Mouse (Mus musculus) kidney, adult 11 months (tissue): Measurements from ENCODE around the gene Pcdh7.
"Not testable (repeated sequence)": the region's sequence is repeated elsewhere in the genome, so short reads cannot be mapped to it uniquely, and the experiment has no call there.

Experiments used
- DNase-seq: peaks from one replicate; pipeline ENCODE4 v3.0.0; 2022

Pcdh7 gene

DNA sequence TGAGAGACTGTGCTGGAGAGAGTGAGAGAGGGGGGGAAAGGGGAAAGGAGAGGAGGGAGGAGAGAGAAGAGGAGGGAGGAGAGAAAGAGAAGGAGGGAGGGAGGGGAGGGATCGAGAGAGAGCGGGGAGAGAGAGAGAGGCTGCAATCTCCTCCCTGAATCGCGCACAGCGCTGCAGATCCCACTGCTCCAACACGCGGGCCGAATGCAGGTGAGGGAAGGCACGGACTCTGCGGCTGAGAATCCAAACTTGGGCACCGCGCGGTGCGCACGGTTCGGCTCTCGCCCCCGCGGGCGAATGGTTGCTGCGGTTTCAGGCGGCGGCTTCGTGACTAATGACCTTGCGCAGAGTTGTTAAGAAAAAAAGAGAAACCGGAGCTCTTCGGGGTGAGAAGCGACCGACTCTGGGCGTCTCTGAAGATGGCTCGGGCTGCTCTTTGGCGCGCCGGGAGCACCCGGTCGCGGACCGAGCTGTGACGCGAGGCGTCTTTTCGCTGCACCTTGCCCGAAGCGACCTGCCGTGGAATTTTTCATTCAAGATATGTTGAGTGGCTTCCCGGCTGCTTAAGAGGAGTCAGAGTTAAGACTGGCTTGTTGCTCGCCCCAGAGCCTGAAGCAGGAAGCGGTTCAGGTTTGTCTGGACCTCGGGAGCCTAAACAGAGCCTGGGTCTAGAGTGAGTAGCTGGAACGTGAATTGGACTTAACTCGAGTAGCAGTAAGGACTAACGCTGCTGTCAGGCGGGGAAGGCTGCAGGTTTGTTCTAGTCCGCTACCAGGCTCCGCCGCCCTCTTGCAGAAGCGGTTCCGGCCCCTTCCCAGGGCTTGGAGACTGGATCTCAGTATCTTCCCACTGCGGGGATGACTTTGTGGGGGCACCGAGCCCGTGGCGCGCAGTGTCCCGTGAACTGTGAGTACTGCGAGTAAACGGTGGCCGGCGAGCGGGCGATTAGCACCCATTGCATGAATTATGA, at the start of gene Pcdh7:
Gene Pcdh7 (plus strand): TSS at position 62 of the 970 bp plus-strand sequence.
- DNase-seq, result no peak

DNA sequence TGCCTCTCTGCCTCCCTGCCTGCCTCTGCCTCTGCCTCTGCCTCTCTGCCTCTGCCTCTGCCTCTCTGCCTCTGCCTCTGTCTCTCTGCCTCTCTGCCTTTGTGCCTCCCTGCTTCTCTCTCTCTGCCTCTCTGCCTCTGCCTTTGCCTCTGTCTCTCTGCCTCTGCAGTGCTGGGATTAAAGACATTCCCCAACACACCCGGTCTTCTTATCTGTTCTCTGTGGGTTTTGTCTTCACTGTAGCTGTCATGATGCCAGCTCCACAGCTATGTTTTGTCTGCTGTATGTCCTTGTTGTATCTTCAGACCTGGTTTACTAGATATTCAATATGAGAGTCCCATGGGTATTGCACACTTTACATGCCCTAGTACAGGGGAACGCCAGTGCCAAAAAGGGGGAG, 40.8 kb upstream of the Pcdh7 start:
- DNase-seq, result not testable (repeated sequence)

DNA sequence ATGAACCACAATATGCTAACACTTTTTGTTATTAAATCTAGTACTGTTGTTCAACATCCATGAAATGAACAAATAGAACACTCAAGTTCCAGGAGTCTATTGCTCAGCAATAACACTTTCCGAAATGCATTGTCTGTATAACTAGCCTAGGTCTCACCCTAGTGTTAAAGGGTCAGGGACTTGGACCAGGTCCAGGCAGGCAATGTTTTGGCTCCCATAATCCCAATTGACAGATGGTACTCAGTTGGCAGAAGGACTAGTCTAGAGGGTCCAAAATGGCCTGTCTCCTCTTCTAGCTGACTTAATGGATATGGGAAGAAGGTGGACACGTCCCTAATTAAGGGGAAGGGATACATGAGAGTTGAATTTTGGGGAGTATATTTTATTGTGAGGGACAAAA, 9.4 kb upstream of the Pcdh7 start:
- no peak for DNase-seq

DNA sequence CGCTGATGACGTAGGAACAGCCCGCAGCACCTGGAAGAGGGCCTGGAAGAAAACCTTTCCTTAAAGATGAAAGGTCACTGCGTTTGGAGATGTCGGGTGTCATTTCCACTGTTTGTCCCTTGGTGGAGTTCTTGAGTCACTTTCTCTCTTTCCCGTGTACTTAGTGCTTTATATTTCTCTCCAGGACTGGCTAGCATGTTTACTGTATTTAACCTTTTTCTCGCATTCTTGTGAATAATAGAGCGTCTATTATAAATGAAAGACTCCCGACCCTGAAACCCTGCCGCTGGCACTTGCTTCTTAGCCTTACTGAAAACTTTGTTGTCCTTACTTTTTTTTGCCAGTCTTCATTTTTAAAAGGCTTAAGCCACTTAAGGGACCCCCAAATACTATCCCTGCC, 3.8 kb upstream of the Pcdh7 start:
- peak; percentile 13 for DNase-seq

DNA sequence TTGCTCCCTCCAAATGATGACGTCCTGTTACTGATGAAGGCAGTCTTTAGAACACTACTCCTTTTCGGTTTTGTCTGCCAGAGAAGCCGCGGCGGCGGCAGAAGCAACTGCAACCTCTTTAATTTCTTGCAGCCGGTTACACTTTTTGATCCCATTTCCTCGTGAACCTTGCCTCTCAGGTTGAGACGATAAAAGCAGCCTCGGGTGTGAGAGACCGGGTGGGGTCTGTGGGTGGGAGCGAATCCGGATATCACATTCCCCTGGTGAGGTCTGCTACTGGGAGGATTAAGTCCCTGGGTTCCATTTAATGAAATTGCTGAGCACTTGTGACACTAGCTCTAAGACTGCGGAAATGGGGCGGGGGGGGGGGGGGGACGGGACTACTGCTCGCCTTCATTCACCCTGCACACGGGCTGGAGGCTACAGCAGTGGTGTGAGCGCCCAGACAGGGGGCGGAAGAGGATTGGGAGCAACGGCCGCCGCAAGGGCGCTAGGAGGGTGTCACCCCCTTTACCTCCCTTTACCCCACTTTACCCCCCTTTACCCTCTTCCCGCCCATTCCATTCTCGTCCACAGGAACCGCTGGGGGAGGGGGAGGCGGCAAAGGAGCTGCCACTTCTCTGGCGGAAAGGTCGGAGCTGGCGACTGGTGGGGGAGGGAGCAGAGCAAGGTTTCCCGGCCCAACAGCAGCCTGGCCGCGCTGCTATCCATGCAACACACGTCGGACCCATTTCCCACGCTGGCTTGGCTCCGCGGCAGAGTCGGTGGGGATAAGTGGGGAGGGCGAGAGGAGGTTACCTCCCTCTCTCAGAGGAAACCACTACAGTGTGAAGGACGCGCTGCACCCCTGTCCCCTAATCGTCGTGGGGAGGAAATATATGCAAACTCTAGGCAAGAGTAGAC, 2.9 kb upstream of the Pcdh7 start:
- DNase-seq, result peak; percentile 4

DNA sequence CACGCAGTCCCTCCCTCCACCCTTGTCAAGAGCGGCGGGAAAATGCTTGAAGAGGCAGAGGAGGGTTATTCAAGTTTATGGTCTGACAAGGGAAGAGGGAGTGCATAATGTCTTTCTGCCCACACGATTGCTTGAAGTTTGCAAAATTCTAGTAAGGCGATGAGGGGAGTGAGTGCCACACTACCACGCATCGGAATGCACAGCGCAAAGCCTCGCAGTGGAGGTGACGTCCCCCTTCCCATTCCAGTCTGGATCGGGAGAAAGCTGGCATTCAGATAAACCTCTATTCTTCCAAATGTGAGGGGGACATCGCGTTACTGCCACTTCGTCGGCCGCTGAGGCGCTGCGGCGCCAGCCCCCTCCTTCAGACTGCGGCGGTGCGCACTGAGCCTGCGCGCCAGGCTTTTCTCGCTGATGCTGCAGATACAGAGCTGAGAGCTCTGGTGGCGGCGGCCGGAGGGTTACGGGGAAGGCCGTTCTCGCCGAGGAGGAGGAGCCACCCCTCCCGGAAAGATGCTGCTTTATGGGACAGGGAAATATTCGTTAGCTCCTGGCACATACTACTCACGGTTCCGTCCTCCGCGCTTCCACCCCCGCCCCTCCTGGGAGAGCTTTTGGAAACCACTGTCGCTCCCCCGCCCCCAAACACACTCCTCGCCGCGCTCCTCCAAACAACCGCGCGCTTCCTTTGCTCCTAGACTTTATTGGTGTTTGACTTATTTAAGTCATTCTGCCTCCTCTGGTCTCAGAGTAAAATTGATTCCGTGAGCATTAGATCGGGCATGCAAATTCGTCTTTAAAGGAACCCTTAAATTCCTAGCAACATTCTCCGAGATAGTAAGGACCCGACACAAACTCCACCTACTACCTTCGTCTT, 2.0 kb upstream of the Pcdh7 start:
- DNase-seq, result peak; percentile 20

DNA sequence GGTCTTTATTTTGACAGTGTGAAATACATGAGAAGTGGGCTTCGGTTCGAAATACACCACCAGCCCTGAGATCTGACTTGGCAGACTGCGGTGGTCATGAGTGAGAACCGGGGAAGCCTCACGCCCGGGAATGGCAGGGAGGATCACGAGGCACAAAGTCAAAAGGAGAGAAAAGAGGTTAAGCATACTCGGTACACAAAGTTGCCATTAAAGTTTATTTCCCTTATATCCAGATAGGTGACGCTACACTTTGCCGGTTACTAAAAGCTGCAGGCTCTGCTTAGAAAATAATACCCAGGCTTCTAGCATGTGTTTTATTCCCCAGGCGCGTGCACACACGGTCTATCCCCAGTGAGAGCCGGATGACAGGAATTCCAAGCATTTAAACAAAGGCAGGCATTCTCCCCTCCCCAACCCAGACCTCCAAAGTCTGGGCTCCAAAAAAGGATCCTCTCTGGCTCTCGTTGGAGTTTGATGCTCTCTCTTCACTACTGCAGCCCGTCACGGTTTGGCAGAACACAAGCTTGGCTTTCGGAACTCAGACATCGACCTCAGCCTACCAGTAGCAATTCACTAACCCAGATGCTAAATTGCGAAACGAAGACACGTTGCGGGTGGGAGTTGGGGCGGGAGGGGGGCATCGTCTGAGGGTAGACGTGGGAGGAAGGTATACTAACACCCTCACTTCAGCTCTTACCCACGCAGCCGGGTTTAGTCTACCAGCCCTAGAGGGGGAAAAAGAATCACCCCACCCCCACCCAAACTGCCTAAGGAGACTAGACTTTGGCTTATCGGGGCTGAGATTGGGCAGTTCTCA, 1.1 kb upstream of the Pcdh7 start:
- DNase-seq, result peak; percentile 7

DNA sequence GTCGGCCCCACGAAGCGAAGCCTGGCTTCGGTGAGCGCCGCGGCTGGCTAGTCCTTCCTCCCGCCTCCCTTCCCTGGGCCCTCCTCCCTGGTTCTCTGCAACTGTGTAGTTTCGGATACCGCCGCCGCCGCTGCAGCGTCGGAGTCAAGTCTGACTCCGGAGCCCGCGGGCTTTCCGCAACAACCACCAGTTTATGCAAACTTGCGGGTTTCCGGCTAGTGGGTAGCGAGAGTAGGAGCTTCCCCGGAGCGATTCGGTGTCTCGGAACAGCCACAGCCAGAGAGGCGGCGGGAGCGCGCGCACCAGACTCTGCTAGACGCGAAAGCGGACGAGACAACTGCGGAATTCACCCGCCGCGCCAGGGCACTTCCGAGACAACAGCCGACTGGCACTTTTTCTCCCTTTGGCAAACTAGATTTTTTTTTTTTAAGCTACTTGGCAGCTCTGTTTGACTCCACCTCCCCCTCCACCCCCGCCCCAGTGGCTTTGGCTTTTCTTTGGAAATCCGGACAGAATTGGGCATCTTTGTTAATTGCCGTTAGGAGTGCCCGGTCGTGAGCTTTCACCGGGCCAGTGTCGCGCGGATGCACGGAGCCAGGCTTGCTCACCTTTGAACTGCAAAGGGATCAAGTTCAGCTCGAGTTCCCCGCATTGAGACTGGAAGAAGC, 395 bp upstream of the Pcdh7 start:
- DNase-seq, result peak; percentile 4

DNA sequence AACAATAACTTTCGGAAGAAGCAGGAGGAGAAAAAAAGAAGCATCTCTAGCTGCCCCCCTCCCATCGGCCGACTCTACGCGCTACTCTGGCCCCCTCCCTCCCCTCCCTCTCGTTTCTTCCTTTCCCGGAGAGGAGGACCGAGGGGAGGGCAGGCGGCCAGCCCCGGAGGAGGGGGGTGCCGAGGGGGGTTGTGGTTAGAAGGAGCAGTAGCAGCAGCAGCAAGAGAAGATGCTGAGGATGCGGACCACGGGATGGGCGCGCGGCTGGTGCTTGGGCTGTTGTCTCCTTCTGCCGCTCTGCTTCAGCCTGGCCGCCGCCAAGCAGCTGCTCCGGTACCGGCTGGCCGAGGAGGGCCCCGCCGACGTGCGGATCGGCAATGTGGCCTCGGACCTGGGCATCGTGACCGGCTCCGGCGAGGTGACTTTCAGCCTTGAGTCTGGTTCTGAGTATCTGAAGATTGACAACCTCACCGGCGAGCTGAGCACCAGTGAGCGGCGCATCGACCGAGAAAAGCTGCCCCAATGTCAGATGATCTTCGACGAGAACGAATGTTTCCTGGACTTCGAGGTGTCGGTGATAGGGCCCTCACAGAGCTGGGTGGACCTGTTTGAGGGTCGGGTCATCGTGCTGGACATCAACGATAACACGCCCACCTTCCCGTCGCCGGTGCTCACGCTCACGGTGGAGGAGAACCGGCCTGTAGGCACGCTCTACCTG, 1.3 kb downstream of the Pcdh7 start:
- no peak for DNase-seq

DNA sequence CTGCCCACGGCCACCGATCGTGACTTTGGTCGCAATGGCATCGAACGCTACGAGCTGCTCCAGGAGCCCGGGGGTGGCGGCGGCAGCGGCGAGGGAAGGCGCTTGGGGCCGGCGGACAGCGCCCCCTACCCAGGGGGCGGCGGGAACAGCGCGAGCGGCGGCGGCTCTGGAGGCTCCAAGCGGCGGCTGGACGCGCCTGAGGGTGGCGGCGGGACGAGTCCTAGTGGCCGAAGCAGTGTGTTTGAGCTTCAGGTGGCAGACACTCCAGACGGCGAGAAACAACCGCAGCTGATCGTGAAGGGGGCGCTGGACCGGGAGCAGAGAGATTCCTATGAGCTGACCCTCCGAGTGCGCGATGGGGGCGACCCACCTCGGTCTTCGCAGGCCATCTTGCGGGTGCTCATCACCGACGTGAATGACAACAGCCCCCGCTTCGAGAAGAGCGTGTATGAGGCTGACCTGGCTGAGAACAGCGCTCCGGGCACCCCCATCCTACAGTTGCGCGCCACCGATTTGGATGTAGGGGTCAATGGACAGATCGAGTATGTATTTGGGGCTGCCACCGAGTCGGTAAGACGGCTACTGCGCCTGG, 1.9 kb downstream of the Pcdh7 start:
- DNase-seq, result peak; percentile 6

DNA sequence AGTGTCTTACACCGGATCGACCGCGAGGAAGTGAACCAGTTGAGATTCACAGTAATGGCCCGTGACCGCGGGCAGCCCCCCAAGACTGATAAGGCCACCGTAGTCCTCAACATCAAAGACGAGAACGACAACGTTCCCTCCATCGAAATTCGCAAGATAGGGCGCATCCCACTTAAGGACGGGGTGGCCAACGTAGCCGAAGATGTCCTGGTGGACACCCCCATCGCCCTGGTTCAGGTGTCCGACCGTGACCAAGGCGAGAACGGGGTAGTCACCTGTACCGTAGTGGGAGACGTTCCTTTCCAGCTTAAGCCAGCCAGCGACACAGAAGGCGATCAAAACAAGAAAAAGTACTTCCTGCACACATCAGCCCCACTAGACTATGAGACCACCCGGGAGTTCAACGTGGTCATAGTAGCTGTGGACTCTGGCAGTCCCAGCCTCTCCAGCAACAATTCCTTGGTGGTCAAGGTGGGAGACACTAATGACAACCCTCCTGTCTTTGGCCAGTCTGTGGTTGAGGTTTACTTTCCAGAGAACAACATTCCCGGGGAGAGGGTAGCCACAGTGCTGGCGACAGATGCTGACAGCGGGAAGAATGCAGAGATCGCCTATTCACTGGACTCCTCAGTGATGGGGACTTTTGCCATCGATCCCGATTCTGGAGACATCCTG, 2.6 kb downstream of the Pcdh7 start:
- no peak for DNase-seq

DNA sequence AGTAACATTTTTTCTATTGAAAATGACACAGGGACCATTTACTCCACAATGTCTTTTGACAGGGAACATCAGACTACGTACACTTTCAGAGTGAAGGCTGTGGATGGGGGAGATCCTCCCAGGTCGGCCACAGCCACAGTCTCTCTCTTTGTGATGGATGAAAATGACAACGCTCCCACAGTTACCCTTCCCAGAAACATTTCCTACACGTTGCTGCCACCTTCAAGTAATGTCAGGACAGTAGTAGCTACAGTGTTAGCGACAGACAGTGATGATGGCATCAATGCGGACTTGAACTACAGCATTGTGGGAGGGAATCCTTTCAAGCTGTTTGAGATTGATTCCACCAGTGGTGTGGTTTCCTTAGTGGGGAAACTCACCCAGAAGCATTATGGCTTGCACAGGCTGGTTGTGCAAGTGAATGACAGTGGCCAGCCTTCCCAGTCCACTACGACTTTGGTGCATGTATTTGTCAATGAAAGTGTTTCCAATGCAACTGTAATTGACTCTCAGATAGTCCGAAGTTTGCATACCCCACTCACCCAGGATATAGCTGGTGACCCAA, 3.5 kb downstream of the Pcdh7 start:
- no peak for DNase-seq

DNA sequence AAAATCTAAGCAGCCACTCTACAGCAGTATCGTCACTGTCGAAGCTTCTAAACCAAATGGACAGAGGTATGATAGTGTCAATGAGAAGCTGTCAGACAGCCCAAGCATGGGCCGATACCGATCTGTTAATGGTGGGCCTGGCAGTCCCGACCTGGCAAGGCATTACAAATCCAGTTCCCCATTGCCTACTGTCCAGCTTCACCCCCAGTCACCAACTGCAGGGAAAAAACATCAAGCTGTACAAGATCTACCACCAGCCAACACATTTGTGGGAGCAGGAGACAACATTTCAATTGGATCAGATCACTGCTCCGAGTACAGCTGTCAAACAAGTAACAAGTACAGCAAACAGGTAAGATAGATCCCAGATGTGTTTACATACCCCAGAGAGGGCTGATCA, 4.2 kb downstream of the Pcdh7 start:
- no peak for DNase-seq

DNA sequence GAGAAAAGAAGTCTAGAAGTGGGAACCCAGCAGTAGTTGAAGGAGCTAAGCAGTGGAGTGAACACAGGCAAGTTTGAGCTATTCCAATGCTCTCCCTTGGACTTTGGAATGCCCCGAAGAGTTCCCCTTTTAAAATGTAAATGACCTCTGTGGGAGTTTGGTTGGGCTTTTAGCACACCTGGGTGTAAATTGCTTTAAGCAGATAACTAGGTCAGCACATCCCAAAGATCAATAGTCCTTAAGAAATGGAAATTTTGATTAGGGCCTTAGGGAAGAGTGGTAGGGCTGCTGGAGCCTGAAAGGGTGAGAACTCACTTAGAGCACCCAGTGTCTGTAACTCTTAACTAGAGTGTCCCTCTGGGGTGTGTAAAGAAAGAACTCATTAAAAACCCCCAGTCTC, 15.7 kb downstream of the Pcdh7 start:
- DNase-seq, result no peak

DNA sequence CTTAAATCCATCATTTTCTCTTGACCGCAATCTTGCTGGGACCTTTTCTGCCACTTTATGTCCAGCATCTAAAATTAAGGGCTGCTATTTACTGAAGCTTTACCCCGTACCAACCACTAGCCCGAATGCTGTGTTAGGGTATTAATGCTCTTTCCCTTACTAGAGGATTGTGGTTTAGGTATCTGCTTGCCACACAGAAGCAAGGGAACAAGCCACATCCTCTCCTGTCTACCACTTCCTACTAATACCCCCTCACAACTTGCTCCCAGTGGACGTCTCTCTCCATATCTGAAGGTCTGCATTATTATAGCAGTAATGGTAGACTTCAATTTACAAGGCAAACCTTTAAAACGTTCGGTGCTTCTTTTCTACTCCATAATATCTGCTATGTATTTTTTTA, 18.0 kb downstream of the Pcdh7 start:
- DNase-seq, result no peak

DNA sequence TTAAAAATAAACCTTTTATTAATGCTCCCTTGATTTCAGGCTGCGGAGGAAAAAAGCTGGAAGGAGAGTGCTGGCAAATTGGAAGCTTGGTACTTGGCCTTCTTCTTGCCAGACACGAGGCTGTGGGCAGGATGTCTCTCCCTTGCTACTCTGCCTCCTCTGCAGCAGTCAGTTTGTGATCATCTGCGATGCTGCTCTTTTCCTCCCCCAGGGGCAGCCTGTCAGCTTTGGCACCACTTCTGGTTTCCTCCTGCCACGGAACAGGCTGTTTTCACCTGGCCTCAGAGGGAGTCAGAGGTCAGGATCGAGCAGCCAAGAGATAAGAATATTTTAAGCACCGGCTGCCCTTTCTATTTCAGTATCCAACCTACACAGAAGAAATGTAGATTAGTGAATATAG, 25.2 kb downstream of the Pcdh7 start:
- no peak for DNase-seq

DNA sequence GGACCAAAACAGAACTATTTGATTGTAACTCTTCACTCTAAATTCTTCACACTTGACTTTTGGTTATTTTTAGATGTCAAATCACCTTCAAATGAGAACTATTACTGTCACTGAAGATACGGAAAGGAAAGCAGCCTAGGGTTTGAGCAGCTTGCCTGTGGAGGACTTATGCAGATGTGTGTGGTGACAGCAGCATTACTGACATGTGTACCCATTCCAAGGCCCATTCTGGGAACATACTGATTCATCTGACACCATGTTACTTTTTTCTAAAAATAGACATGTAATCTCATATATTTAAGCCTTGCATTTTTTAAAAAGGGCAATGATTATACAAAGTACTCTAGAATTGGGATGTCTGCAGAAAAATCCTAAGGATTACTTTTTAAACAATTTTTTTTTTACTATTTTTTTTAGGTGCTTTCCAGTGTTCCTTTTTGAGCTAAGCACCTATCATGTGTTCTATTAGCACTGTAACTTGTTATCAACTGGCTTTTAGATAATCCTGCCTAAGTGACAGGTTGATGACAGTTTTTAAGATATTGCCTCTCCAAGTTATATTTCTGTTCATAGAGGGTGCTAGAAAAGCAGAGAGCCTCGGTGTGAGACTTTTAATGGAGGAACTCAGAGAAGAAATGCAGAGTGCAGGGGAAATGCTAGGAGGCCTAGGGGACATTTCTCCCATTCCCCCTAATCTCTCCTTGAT, 26.3 kb downstream of the Pcdh7 start:
- no peak for DNase-seq

DNA sequence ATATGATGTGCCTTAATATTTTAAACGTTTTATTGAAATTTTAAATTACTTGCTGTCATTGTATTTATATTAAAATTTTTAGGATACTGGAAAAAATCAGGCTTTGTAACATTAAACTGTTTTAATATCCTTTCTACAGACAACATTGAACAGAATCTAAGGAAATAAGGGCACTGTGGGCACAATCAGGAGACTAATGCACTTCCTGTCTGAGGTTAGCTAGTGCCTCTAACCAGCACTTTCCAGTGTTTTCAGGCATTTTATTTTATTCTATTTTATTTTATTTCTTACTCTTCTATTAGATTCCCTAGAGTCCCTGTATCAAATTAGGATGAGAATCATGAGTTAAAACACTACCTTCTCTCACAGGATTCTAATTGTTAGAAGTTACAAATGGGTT, 28.1 kb downstream of the Pcdh7 start:
- DNase-seq, result no peak

DNA sequence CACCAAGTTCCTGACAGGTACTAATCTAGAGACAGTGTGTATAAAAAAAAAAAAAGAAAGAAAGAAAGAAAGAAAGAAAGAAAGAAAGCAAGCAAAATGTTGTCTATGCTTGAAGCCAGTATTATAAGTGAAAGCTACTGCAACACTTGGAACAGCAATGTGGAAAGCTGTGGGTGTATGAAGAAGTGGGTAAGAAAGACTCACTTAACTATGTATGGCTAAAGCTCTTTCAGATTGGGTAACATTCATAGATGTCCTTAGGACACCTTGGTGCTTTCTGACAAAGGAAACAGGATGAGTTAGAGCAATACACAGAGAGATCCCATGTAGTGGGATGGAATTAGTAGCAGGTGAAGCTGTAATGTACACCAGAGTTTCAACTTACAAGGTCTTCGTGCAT, 32.6 kb downstream of the Pcdh7 start:
- no peak for DNase-seq
